Mouse (Mus musculus): ENCODE data around the gene Zfp444. TPM values are rescaled to one million over a fixed set of nuclear protein-coding genes. Genes with fewer than 3 reads are reported as not detected.
"Not testable (repeated sequence)": the region's sequence is repeated elsewhere in the genome, so short reads cannot be mapped to it uniquely, and the experiment has no call there.

Zfp444 gene
- total and polyA plus RNA-seq, 3 experiments, result 16.2 to 24.2 TPM; not detected in 1

DNA sequence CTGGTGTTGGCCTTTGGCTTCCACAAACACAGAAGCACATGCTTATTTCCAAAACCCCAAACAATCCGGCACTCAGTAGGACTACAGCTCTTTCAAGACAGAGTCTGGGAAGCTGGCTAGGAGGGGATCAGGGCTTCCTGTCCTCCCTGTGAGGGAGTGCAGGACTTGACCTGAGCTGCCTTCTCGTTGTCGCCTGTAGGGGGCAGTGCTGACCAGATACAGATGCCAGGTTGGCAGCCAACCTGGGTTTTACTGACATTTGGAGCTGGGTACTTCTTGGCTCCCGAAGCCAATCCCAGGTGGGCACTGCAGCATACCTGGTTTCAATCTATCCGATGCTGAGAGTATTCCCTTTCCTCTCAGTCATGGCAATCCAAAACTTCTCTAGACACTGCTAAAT lies 41.1 kb downstream of the Zfp444 start:
- Histone ChIP-seq H3K27ac (ENCODE audit: control insufficient read depth, low read depth, low read length) (no peak overlapping the region), H3K4me3 (ENCODE audit: control insufficient read depth in 1 of 2, insufficient read depth in 1 of 2, low read depth in 2 of 2, low read length in 2 of 2) (no peak overlapping the region)
- DNase-seq (ENCODE audit: low read depth, low spot score), result peak; percentile 24

GRCm38 (mm10) chr7:6214691-6215090 lies 42.7 kb downstream of the Zfp444 start:
- not testable (repeated sequence) for H3K9ac ChIP-seq (ENCODE audit: control insufficient read depth, low read depth, low read length, poor library complexity, severe bottlenecking); H3K27ac ChIP-seq (ENCODE audit: control insufficient read depth, low read depth, low read length); H3K9me3 ChIP-seq (replicated peaks; ENCODE audit: insufficient read depth, low read length); H3K36me3 ChIP-seq (ENCODE audit: control insufficient read depth in 1 of 2, insufficient read depth in 2 of 2, low read length in 2 of 2); H3K4me3 ChIP-seq (ENCODE audit: control insufficient read depth in 1 of 2, insufficient read depth in 1 of 2, low read depth in 2 of 2, low read length in 2 of 2); H3K79me2 ChIP-seq (ENCODE audit: control insufficient read depth, insufficient read depth, low read length, poor library complexity); DNase-seq (ENCODE audit: low read depth, low spot score); H3K4me1 ChIP-seq (ENCODE audit: control insufficient read depth in 1 of 2, insufficient read depth in 2 of 2, low read length in 2 of 2); H3K27me3 ChIP-seq (ENCODE audit: control insufficient read depth in 1 of 2, insufficient read depth in 2 of 2, low read length in 2 of 2)

More for the DNA sequence above, 41.1 kb downstream of the Zfp444 start:
- Histone ChIP-seq H3K36me3 (ENCODE audit: control insufficient read depth in 1 of 2, insufficient read depth in 2 of 2, low read length in 2 of 2) (no peaks in the 10 kb centered on the region), H3K27me3 (ENCODE audit: control insufficient read depth in 1 of 2, insufficient read depth in 2 of 2, low read length in 2 of 2) (no peaks in the 10 kb centered on the region), H3K4me1 (ENCODE audit: control insufficient read depth in 1 of 2, insufficient read depth in 2 of 2, low read length in 2 of 2) (no peaks in the 10 kb centered on the region), H3K9me3 (replicated peaks; ENCODE audit: insufficient read depth, low read length) (no peaks in the 10 kb centered on the region), H3K79me2 (ENCODE audit: control insufficient read depth, insufficient read depth, low read length, poor library complexity) (no peaks in the 10 kb centered on the region), H3K9ac (ENCODE audit: control insufficient read depth, low read depth, low read length, poor library complexity, severe bottlenecking) (no peak overlapping the region)
- TF ChIP-seq POLR2AphosphoS5 (IDR thresholded peaks at IDR 0.05; ENCODE audit: borderline replicate concordance, low read depth, low read length), result no peak
- no peak for TF ChIP-seq HCFC1 (IDR thresholded peaks at IDR 0.05; ENCODE audit: low read depth, low read length)
- TF ChIP-seq CHD2 (IDR thresholded peaks at IDR 0.05; ENCODE audit: low read length), result no peak
- TF ChIP-seq POLR2A (IDR thresholded peaks at IDR 0.05; ENCODE audit: control insufficient read depth in 1 of 2, insufficient read depth in 1 of 2, low read depth in 1 of 2, low read length in 2 of 2, poor library complexity in 1 of 2), result no peak
- TF ChIP-seq SMC3 (IDR thresholded peaks at IDR 0.05; ENCODE audit: low read depth, low read length), result 0 out of 2 replicates have a peak, but pooled peaks have one; percentile 7
- TF ChIP-seq CHD1 (IDR thresholded peaks at IDR 0.05; ENCODE audit: low read depth, low read length), result no peak
- TF ChIP-seq CTCF (IDR thresholded peaks at IDR 0.05 in 2 of 3, conservative IDR thresholded peaks at IDR 0.05 in 1 of 3; ENCODE audit: control insufficient read depth in 1 of 3, insufficient read depth in 1 of 3, low read depth in 2 of 3, low read length in 3 of 3, poor library complexity in 1 of 3, severe bottlenecking in 1 of 3), result peak; percentile 49 to 67 (median 64)
- TF ChIP-seq RAD21 (IDR thresholded peaks at IDR 0.05; ENCODE audit: low read depth, low read length), result peak; percentile 14

- no peak for DNase-seq (ENCODE audit: low read depth, low spot score)
- no peaks in the 10 kb centered on the region for H3K4me1 ChIP-seq (ENCODE audit: control insufficient read depth in 1 of 2, insufficient read depth in 2 of 2, low read length in 2 of 2)
- H3K9me3 ChIP-seq (replicated peaks; ENCODE audit: insufficient read depth, low read length), result no peaks in the 10 kb centered on the region
- no peaks in the 10 kb centered on the region for H3K79me2 ChIP-seq (ENCODE audit: control insufficient read depth, insufficient read depth, low read length, poor library complexity)
- H3K9ac ChIP-seq (ENCODE audit: control insufficient read depth, low read depth, low read length, poor library complexity, severe bottlenecking), result no peak overlapping the region
- no peak overlapping the region for H3K27ac ChIP-seq (ENCODE audit: control insufficient read depth, low read depth, low read length)
- no peak for TF ChIP-seq UBTF (IDR thresholded peaks at IDR 0.05; ENCODE audit: borderline replicate concordance, insufficient read depth, low read depth, low read length)
- TF ChIP-seq NELFE (IDR thresholded peaks at IDR 0.05; ENCODE audit: low read depth, low read length), result no peak
- TF ChIP-seq TBP (IDR thresholded peaks at IDR 0.05; ENCODE audit: low read depth, low read length), result no peak
- no peak for TF ChIP-seq POLR2AphosphoS2 (IDR thresholded peaks at IDR 0.05; ENCODE audit: low read length)
- TF ChIP-seq USF2 (IDR thresholded peaks at IDR 0.05; ENCODE audit: borderline replicate concordance in 1 of 2, insufficient read depth in 1 of 2, low read depth in 1 of 2, low read length in 2 of 2), result no peak
- TF ChIP-seq USF1 (IDR thresholded peaks at IDR 0.05; ENCODE audit: low read depth, low read length), result no peak
- no peak for TF ChIP-seq EP300 (IDR thresholded peaks at IDR 0.05; ENCODE audit: low read depth in 1 of 2, low read length in 2 of 2)
- TF ChIP-seq POLR2A (IDR thresholded peaks at IDR 0.05; ENCODE audit: control insufficient read depth in 1 of 2, insufficient read depth in 1 of 2, low read depth in 1 of 2, low read length in 2 of 2, poor library complexity in 1 of 2), result no peak
- no peak for TF ChIP-seq RCOR1 (IDR thresholded peaks at IDR 0.05; ENCODE audit: low read depth, low read length)
- TF ChIP-seq ELF1 (IDR thresholded peaks at IDR 0.05; ENCODE audit: low read depth, low read length), result no peak
- no peak for TF ChIP-seq GATA1 (IDR thresholded peaks at IDR 0.05; ENCODE audit: low read depth, low read length)
- no peak for TF ChIP-seq MYC (IDR thresholded peaks at IDR 0.05; ENCODE audit: low read depth, low read length)
- TF ChIP-seq ZKSCAN1 (IDR thresholded peaks at IDR 0.05; ENCODE audit: low read depth, low read length), result no peak
- TF ChIP-seq CTCF (IDR thresholded peaks at IDR 0.05 in 2 of 3, conservative IDR thresholded peaks at IDR 0.05 in 1 of 3; ENCODE audit: control insufficient read depth in 1 of 3, insufficient read depth in 1 of 3, low read depth in 2 of 3, low read length in 3 of 3, poor library complexity in 1 of 3, severe bottlenecking in 1 of 3), result no peak
- no peak for TF ChIP-seq CHD2 (IDR thresholded peaks at IDR 0.05; ENCODE audit: low read length)
- no peaks in the 10 kb centered on the region for H3K27me3 ChIP-seq (ENCODE audit: control insufficient read depth in 1 of 2, insufficient read depth in 2 of 2, low read length in 2 of 2)
- H3K36me3 ChIP-seq (ENCODE audit: control insufficient read depth in 1 of 2, insufficient read depth in 2 of 2, low read length in 2 of 2), result no peaks in the 10 kb centered on the region
- no peak overlapping the region for H3K4me3 ChIP-seq (ENCODE audit: control insufficient read depth in 1 of 2, insufficient read depth in 1 of 2, low read depth in 2 of 2, low read length in 2 of 2)
These were observed 48.1 kb downstream of the Zfp444 start for GRCm38 (mm10) chr7:6220147-6220546.
